Mouse (Mus musculus) monocyte, adult 59 days (primary cell): ENCODE measurements around the gene Gorab. TPM values are rescaled to one million over a fixed set of nuclear protein-coding genes. Genes with fewer than 3 reads are reported as not detected.

ENCODE experiments used
- total RNA-seq, 2 experiments: library from RNA; stranded (reverse); gene quantifications; one replicate each; pipeline ENCODE4 v1.2.4; 2023

Gorab gene
- 10 to 100 TPM; 17.7 to 18.5 TPM for total RNA-seq

GRCm38 (mm10) chr1:163403498-163404126 lies at the start of gene Gorab:
TSS of gene Gorab (minus strand) at chr1:163403669.

Other genes with a start within 250 kb of the Gorab start
- gene Prrx1, start 90.0 kb downstream of the Gorab start, total RNA-seq, result not detected